Mouse (Mus musculus) CH12.LX (cell line): ENCODE results near the gene Xlr5c. TPM values are rescaled to one million over a fixed set of nuclear protein-coding genes. Genes with fewer than 3 reads are reported as not detected.

Experiments used
- DNase-seq: peaks from one replicate; pipeline ENCODE4 v3.0.0-alpha.2; 2013; ENCODE audit errors: extremely low read depth
- H3K27ac ChIP-seq: 2 replicates; pipeline ENCODE4 v1.5.1; 2012; ENCODE audit warnings: low read depth, mild to moderate bottlenecking, control low read depth, moderate library complexity; ENCODE audit not compliant: insufficient read depth
- H3K27me3 ChIP-seq: replicated peaks from 2 replicates; pipeline ENCODE3; 2012; ENCODE audit warnings: inconsistent platforms
- H3K36me3 ChIP-seq, 2 experiments: replicated peaks in 1 of 2; 2 replicates each; pipeline versions ENCODE3 to v1.6.1; 2012; ENCODE audit warnings: inconsistent platforms in 1 of 2, low read length in 1 of 2, mild to moderate bottlenecking in 1 of 2, mixed read lengths in 1 of 2, moderate library complexity in 1 of 2; ENCODE audit not compliant: control insufficient read depth in 1 of 2, insufficient read depth in 1 of 2
- H3K4me1 ChIP-seq, 2 experiments: 2 replicates each; pipeline ENCODE4 v1.6.1; 2012; ENCODE audit warnings: inconsistent platforms in 1 of 2, moderate library complexity in 1 of 2; ENCODE audit not compliant: insufficient read depth in 2 of 2, control insufficient read depth in 1 of 2
- H3K4me2 ChIP-seq: 2 replicates; pipeline ENCODE4 v1.6.1; 2012; ENCODE audit warnings: low read depth, mild to moderate bottlenecking, control low read depth; ENCODE audit not compliant: poor library complexity, insufficient read depth, severe bottlenecking
- H3K4me3 ChIP-seq, 3 experiments: fragments of 150-350 bp in 1 of 3; sonication (generic) in 1 of 3; replicated peaks in 1 of 3; 2 replicates each; pipeline versions ENCODE3 to v1.5.1; 2011 to 2012; ENCODE audit warnings: low read depth in 2 of 3, low read length in 2 of 3, mild to moderate bottlenecking in 2 of 3, moderate library complexity in 2 of 3, control low read depth in 1 of 3, improper control_type of control experiment in 1 of 3, inconsistent platforms in 1 of 3, mixed read lengths in 1 of 3; ENCODE audit not compliant: poor library complexity in 1 of 3
- H3K79me2 ChIP-seq: replicated peaks from 2 replicates; pipeline ENCODE4 v1.6.1; 2012; ENCODE audit warnings: mild to moderate bottlenecking, moderate library complexity; ENCODE audit not compliant: control insufficient read depth, poor library complexity, insufficient read depth, severe bottlenecking; ENCODE audit errors: extremely low read depth
- H3K9ac ChIP-seq: 2 replicates; pipeline ENCODE4 v1.6.1; 2012; ENCODE audit warnings: low read depth, mild to moderate bottlenecking, control low read depth, moderate library complexity; ENCODE audit not compliant: insufficient read depth
- H3K9me3 ChIP-seq: replicated peaks from 2 replicates; pipeline ENCODE3; 2012; ENCODE audit warnings: low read length, inconsistent platforms, mixed read lengths
- CHD1 ChIP-seq: IDR thresholded peaks from 2 replicates; pipeline ENCODE4 v1.6.1; 2012; ENCODE audit warnings: low read depth, low read length, improper control_type of control experiment, inconsistent platforms
- CTCF ChIP-seq, 2 experiments: IDR thresholded peaks in 1 of 2; conservative IDR thresholded peaks in 1 of 2; 2 replicates each; pipeline ENCODE4 v1.5.1; 2011 to 2012; ENCODE audit warnings: low read depth in 2 of 2, low read length in 2 of 2, improper control_type of control experiment in 1 of 2, inconsistent platforms in 1 of 2, mild to moderate bottlenecking in 1 of 2, moderate library complexity in 1 of 2
- ELF1 ChIP-seq: IDR thresholded peaks from 2 replicates; pipeline ENCODE4 v1.6.1; 2014; ENCODE audit warnings: low read depth, mild to moderate bottlenecking, inconsistent platforms, low read length, improper control_type of control experiment
- GABPA ChIP-seq: IDR thresholded peaks from 2 replicates; pipeline ENCODE4 v1.6.1; 2012; ENCODE audit warnings: low read depth, low read length, improper control_type of control experiment, inconsistent platforms; ENCODE audit not compliant: insufficient replicate concordance
- JUND ChIP-seq: conservative IDR thresholded peaks from 2 replicates; pipeline ENCODE4 v1.6.1; 2011; ENCODE audit warnings: low read depth, low read length, improper control_type of control experiment
- KAT2A ChIP-seq: IDR thresholded peaks from 2 replicates; pipeline ENCODE4 v1.6.1; 2012; ENCODE audit warnings: low read length, improper control_type of control experiment, inconsistent platforms; ENCODE audit not compliant: insufficient replicate concordance
- MAX ChIP-seq: IDR thresholded peaks from 2 replicates; pipeline ENCODE4 v1.6.1; 2011; ENCODE audit warnings: low read length, improper control_type of control experiment
- NRF1 ChIP-seq: IDR thresholded peaks from 2 replicates; pipeline ENCODE4 v1.6.1; 2014; ENCODE audit warnings: low read depth, mild to moderate bottlenecking, inconsistent platforms, low read length, improper control_type of control experiment, moderate library complexity
- POLR2AphosphoS2 ChIP-seq: IDR thresholded peaks from 2 replicates; pipeline ENCODE4 v1.6.1; 2011; ENCODE audit warnings: low read depth, low read length, improper control_type of control experiment
- RCOR1 ChIP-seq: conservative IDR thresholded peaks from 2 replicates; pipeline ENCODE4 v1.6.1; 2012; ENCODE audit warnings: low read depth, mild to moderate bottlenecking, inconsistent platforms, low read length, improper control_type of control experiment
- SMC3 ChIP-seq: IDR thresholded peaks from 2 replicates; pipeline ENCODE4 v1.6.1; 2011; ENCODE audit warnings: low read depth, low read length, improper control_type of control experiment
- TBP ChIP-seq: conservative IDR thresholded peaks from 2 replicates; pipeline ENCODE4 v1.6.1; 2011; ENCODE audit warnings: low read depth, low read length, improper control_type of control experiment
- TCF12 ChIP-seq: IDR thresholded peaks from 2 replicates; pipeline ENCODE4 v1.6.1; 2014; ENCODE audit warnings: low read depth, mild to moderate bottlenecking, inconsistent platforms, low read length, improper control_type of control experiment
- USF1 ChIP-seq: IDR thresholded peaks from 2 replicates; pipeline ENCODE4 v1.6.1; 2014; ENCODE audit warnings: low read depth, mild to moderate bottlenecking, inconsistent platforms, low read length, improper control_type of control experiment
- ZMIZ1 ChIP-seq: IDR thresholded peaks from 2 replicates; pipeline ENCODE4 v1.6.1; 2012; ENCODE audit warnings: low read depth, mild to moderate bottlenecking, inconsistent platforms, low read length, improper control_type of control experiment
- ZNF384 ChIP-seq: IDR thresholded peaks from 2 replicates; pipeline ENCODE4 v1.6.1; 2012; ENCODE audit warnings: low read depth, low read length, improper control_type of control experiment, inconsistent platforms
- dilution Hi-C: fragments of 300-500 bp; cut with MboI; formaldehyde crosslinking; loops from 2 replicates; pipeline ENCODE4 v1.14.3; 2020; ENCODE audit warnings: low sequenced_read_pairs; ENCODE audit not compliant: extremely low pct_unique_long_range_greater_than_20kb, extremely low pct_ligation_motif_present
- in situ Hi-C: fragments of 300-500 bp; cut with MboI; formaldehyde crosslinking; loops from 3 replicates; pipeline ENCODE4 v1.14.3; 2019; ENCODE audit warnings: low sequenced_read_pairs, low pct_ligation_motif_present, low pct_unique_long_range_greater_than_20kb, mixed read lengths
- polyA plus RNA-seq: library from polyadenylated mRNA; unstranded; fragments of >175 nt; gene quantifications from 2 replicates; pipeline ENCODE4 v1.2.1, GENCODE M21; 2012; ENCODE audit warnings: low read depth; ENCODE audit not compliant: insufficient read length
- total RNA-seq, 2 experiments: library from RNA; depleted of rRNA; stranded (reverse); fragments of 300-350 nt in 1 of 2; fragments of >200 nt in 1 of 2; gene quantifications; 2 replicates each; pipeline ENCODE4 v1.2.3; 2012 to 2014

Xlr5c gene
- total and polyA plus RNA-seq, 3 experiments, result 0.17 to 0.51 (median 0.38) TPM

- dilution Hi-C loops (no loop called here), in situ Hi-C loops (no loop called here)
- Histone ChIP-seq H3K9me3 (no peaks in the 10 kb centered on the region), H3K9ac (no peak within 1 kb of the TSS), H3K4me2 (no peak within 1 kb of the TSS), H3K36me3 (no peaks in the 10 kb centered on the region), H3K4me1 (no peaks in the 10 kb centered on the region), H3K4me3 (no peak within 1 kb of the TSS), H3K27ac (no peak within 1 kb of the TSS), H3K27me3 (no peaks in the 10 kb centered on the region), H3K79me2 (no peaks in the 10 kb centered on the region)
- no peak for TF ChIP-seq CHD1
- TF ChIP-seq MAX, result no peak
- no peak for TF ChIP-seq JUND
- no peak for TF ChIP-seq SMC3
- TF ChIP-seq ZMIZ1, result no peak
- no peak for TF ChIP-seq USF1
- no peak for TF ChIP-seq NRF1
- no peak for TF ChIP-seq GABPA
- DNase-seq, result no peak
These were observed 44.0 kb upstream of the Xlr5c start, which contains the start of gene Gm45015 for GRCm38 (mm10) chrX:73336740-73337139. Gene Gm45015, minus strand, starts transcription at chrX:73336840.

GRCm38 (mm10) chrX:73333548-73333947 lies 40.8 kb upstream of the Xlr5c start:
- Histone ChIP-seq H3K4me2 (no peak overlapping the region), H3K4me1 (no peaks in the 10 kb centered on the region), H3K27ac (no peak overlapping the region), H3K9ac (no peak overlapping the region), H3K79me2 (no peaks in the 10 kb centered on the region), H3K27me3 (no peaks in the 10 kb centered on the region), H3K36me3 (no peaks in the 10 kb centered on the region), H3K4me3 (no peak overlapping the region), H3K9me3 (no peaks in the 10 kb centered on the region)
- dilution Hi-C loops, result no loop called here
- TF ChIP-seq TBP (no peak), KAT2A (no peak), POLR2AphosphoS2 (no peak), ZNF384 (no peak), ELF1 (no peak), TCF12 (no peak), CTCF (conservative IDR thresholded peaks at IDR 0.05 in 1 of 2, IDR thresholded peaks at IDR 0.05 in 1 of 2; ENCODE audit: low read depth in 2 of 2, low read length in 2 of 2) (no peak), SMC3 (no peak), RCOR1 (no peak)
- in situ Hi-C loops, result no loop called here
- DNase-seq, result no peak
